Mouse (Mus musculus): ENCODE results near the gene Mapt. TPM values are rescaled to one million over a fixed set of nuclear protein-coding genes. Genes with fewer than 3 reads are reported as not detected.
A peak's percentile ranks its signal among the peaks of the same experiment; 100 is the strongest.
"Not testable (repeated sequence)": the region's sequence is repeated elsewhere in the genome, so short reads cannot be mapped to it uniquely, and the experiment has no call there.

The Mapt gene
- polyA plus RNA-seq, 1 experiment from 2014 or later, result 1.2 TPM

DNA sequence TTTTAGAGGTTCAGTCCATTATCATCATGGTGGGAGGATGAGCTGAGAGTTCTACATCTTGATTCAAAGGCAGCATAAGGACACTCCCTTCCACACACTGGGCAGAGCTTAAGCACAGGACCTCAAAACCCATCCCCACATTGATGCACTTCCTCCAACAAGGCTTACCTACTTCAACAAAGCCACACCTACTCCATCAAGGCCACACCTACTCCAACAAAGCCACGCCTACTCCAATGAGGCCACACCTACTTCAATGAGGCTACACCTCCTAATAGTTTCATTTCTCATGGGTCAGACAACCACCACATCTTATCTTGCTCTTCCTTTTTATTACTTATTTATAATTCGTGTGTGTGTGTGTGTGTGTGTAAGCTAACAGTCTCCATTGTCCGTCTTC lies 22.1 kb upstream of the Mapt start:
- no peak overlapping the region for H3K9ac ChIP-seq
- WGBS, result 63% methylated on average over 3 of the region's 3 CpGs

DNA sequence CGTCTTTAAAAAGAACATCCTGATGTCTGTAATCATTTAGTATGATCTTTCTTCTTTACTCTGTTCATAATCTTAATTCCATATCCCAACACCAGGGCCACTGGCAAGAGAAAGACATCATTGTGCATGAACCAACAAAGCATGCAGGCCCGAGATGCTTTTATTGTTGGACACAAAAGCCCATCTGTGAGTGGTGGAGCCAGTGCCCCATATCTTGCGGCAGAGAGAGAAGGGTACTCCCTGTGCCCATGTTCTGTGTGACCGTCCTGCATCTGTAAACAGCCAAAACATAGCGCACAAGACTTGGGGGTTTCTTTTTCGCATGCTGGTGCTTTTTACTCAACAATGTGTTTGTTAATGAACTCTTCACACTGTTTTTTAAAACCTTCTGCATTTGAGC lies 19.9 kb upstream of the Mapt start:
- Histone ChIP-seq H3K9me3 (replicated peaks) (no peaks in the 10 kb centered on the region), H3K4me2 (no peak overlapping the region), H3K9ac (no peak overlapping the region), H3K27me3 (no peaks in the 10 kb centered on the region), H3K27ac (no peak overlapping the region), H3K4me1 (replicated peaks) (no peaks in the 10 kb centered on the region), H3K36me3 (no peaks in the 10 kb centered on the region), H3K4me3 (no peak overlapping the region)
- ATAC-seq (replicated peaks; ENCODE audit: insufficient number of reproducible peaks, insufficient read depth, low FRiP score, low read depth), result no peak
- WGBS, result 79% methylated on average over 6 of the region's 6 CpGs

More for the DNA sequence above, 22.1 kb upstream of the Mapt start:
- Histone ChIP-seq H3K27me3 (no peaks in the 10 kb centered on the region), H3K36me3 (no peaks in the 10 kb centered on the region), H3K4me3 (no peak overlapping the region), H3K4me2 (no peak overlapping the region), H3K27ac (no peak overlapping the region), H3K4me1 (replicated peaks) (no peaks in the 10 kb centered on the region), H3K9me3 (replicated peaks) (no peaks in the 10 kb centered on the region)
- no peak for ATAC-seq (replicated peaks; ENCODE audit: insufficient number of reproducible peaks, insufficient read depth, low FRiP score, low read depth)

DNA sequence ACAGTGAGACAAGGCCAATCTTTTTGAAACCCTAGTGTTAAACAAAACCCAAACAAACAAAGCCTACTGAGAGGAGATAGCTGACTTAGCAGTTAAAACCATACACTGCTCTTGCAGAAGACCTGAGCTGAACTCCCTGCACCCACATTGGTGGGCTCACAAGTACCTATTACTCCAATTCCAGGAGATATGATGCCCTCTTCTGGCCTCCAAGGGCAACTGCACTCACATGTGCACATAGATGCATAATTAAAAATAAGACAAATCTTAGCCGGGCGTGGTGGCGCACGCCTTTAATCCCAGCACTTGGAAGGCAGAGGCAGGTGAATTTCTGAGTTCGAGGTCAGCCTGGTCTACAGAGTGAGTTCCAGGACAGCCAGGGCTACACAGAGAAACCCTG lies 17.1 kb upstream of the Mapt start:
- H3K27ac ChIP-seq; H3K4me2 ChIP-seq; H3K27me3 ChIP-seq; H3K4me3 ChIP-seq; H3K36me3 ChIP-seq; H3K9me3 ChIP-seq (replicated peaks); ATAC-seq (replicated peaks; ENCODE audit: insufficient number of reproducible peaks, insufficient read depth, low FRiP score, low read depth); H3K4me1 ChIP-seq (replicated peaks); H3K9ac ChIP-seq: not testable (repeated sequence)
- 93% methylated on average over 5 of the region's 5 CpGs for WGBS

DNA sequence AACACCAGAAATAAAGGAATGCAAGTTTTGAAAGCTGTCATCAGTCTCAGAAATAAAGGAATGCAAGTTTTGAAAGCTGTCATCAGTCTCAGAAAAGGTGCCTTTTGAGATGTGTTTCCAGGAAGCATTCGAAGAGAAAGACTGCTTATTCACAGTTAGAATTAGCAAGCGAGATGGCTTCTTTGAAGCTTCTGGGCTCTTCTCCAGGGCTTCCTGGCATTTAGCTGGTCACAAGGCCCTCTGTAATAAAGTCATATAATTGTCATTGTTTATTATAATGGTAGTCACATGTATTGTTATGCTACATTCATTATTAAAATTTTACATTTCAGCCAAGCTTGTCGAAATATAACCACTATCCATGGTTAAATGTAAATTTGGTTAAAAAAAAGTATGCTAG lies 13.1 kb upstream of the Mapt start:
- no peak for ATAC-seq (replicated peaks; ENCODE audit: insufficient number of reproducible peaks, insufficient read depth, low FRiP score, low read depth)
- WGBS, result 70% methylated on average over 3 of the region's 3 CpGs
- Histone ChIP-seq H3K9me3 (replicated peaks) (no peaks in the 10 kb centered on the region), H3K4me1 (replicated peaks) (no peaks in the 10 kb centered on the region), H3K36me3 (no peaks in the 10 kb centered on the region), H3K27ac (no peak overlapping the region), H3K9ac (no peak overlapping the region), H3K4me3 (no peak overlapping the region), H3K4me2 (no peak overlapping the region), H3K27me3 (no peaks in the 10 kb centered on the region)

DNA sequence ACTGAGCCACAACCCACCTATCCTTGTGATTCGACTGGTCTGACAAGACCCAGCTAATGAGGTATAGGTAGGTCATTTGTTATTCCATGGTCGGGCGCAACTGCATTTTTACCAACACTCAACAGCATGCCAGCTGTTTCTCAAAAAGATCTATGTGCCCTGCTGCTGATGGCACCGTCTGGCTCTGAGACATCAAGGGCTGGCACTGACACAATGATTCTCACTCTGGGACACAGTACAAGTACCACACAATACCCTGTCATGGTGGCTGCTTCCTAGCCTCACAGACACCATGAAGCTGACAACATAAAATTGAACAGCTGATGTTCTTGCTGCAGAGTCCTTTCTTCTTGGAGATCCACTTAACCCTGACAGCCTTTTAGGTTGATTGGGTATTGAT lies 10.9 kb upstream of the Mapt start:
- Histone ChIP-seq H3K9me3 (replicated peaks) (no peaks in the 10 kb centered on the region), H3K4me1 (replicated peaks) (no peaks in the 10 kb centered on the region), H3K4me2 (no peak overlapping the region), H3K36me3 (no peaks in the 10 kb centered on the region), H3K27me3 (no peaks in the 10 kb centered on the region), H3K4me3 (no peak overlapping the region), H3K9ac (no peak overlapping the region), H3K27ac (no peak overlapping the region)
- ATAC-seq (replicated peaks; ENCODE audit: insufficient number of reproducible peaks, insufficient read depth, low FRiP score, low read depth), result no peak
- 74% methylated on average over 4 of the region's 4 CpGs for WGBS

DNA sequence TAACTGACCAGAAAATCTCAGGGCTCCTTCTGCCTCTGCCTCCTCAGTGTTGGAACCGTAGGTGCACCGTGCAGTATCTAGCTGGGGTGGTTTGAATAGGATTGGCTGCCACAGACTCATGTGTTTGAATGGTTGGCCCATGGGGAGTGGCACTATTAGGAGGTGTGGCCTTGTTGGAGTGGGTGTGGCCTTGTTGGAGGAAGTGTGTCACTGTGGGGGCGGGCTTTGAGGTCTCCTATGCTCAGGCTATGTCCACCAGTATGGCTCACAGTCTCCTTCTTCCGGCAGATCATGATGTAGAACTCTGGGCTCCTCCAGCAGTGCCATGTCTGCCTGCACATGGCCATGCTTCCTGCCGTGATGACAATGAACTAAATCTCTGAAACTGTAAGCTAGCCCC lies 9.4 kb upstream of the Mapt start:
- H3K4me3 ChIP-seq, result no peak overlapping the region
- no peak for ATAC-seq (replicated peaks; ENCODE audit: insufficient number of reproducible peaks, insufficient read depth, low FRiP score, low read depth)
- no peaks in the 10 kb centered on the region for H3K4me1 ChIP-seq (replicated peaks)
- no peak overlapping the region for H3K27ac ChIP-seq
- no peak overlapping the region for H3K9ac ChIP-seq
- H3K36me3 ChIP-seq, result no peaks in the 10 kb centered on the region
- H3K4me2 ChIP-seq, result no peak overlapping the region
- 69% methylated on average over 5 of the region's 5 CpGs for WGBS
- H3K9me3 ChIP-seq (replicated peaks), result no peaks in the 10 kb centered on the region
- H3K27me3 ChIP-seq, result no peaks in the 10 kb centered on the region

DNA sequence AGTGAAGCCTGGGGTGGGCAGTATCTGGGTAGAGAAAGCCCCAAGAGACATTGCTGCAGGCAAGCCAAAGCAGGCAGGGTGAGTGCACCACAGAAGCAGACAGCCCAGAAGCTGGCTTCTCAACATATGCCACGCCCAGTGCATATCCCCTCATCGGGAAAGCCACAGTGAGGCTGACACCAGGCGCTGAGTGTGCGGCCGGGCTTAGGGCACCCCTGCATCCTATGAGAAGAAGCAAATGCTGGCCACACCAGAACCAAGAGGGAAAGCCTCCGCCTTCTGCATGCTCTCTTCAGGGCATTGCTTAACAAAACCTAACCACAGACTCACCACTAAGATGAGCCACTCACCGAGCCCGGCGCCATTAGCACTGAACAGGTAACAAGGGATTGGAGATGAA lies 7.9 kb upstream of the Mapt start:
- no peaks in the 10 kb centered on the region for H3K27me3 ChIP-seq
- no peaks in the 10 kb centered on the region for H3K36me3 ChIP-seq
- no peak overlapping the region for H3K4me2 ChIP-seq
- H3K9me3 ChIP-seq (replicated peaks), result no peaks in the 10 kb centered on the region
- no peak for ATAC-seq (replicated peaks; ENCODE audit: insufficient number of reproducible peaks, insufficient read depth, low FRiP score, low read depth)
- H3K27ac ChIP-seq, result no peak overlapping the region
- H3K9ac ChIP-seq, result no peak overlapping the region
- H3K4me3 ChIP-seq, result no peak overlapping the region
- WGBS, result 79% methylated on average over 9 of the region's 9 CpGs
- no peaks in the 10 kb centered on the region for H3K4me1 ChIP-seq (replicated peaks)

DNA sequence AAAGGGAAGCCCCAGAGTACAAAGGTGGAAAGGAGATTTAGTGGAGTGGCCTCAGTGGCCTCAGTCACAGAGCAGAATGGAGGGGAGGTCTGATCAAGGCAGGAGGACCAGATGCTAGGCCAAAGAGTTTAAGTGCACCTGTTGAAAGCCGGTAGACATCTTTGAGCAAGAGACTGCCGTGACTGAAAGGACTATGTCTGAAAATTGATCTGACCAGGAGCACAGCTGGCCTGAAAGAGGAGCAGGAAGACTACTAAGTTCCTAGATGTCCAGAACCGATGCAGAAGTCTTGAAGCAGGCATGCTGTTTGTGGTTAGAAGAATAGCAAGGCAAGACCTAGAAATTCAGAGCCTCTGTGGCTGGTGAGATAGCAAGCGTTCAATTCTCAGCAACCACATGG lies 1.8 kb upstream of the Mapt start:
- ATAC-seq (replicated peaks; ENCODE audit: insufficient number of reproducible peaks, insufficient read depth, low FRiP score, low read depth), result no peak
- Histone ChIP-seq H3K36me3 (no peaks in the 10 kb centered on the region), H3K9me3 (replicated peaks) (no peaks in the 10 kb centered on the region), H3K9ac (no peak overlapping the region), H3K27me3 (peaks cover 39% of the 10 kb centered on the region), H3K4me1 (replicated peaks) (peaks cover 30% of the 10 kb centered on the region), H3K27ac (no peak overlapping the region), H3K4me3 (no peak overlapping the region), H3K4me2 (no peak overlapping the region)
- 60% methylated on average over 4 of the region's 4 CpGs for WGBS

DNA sequence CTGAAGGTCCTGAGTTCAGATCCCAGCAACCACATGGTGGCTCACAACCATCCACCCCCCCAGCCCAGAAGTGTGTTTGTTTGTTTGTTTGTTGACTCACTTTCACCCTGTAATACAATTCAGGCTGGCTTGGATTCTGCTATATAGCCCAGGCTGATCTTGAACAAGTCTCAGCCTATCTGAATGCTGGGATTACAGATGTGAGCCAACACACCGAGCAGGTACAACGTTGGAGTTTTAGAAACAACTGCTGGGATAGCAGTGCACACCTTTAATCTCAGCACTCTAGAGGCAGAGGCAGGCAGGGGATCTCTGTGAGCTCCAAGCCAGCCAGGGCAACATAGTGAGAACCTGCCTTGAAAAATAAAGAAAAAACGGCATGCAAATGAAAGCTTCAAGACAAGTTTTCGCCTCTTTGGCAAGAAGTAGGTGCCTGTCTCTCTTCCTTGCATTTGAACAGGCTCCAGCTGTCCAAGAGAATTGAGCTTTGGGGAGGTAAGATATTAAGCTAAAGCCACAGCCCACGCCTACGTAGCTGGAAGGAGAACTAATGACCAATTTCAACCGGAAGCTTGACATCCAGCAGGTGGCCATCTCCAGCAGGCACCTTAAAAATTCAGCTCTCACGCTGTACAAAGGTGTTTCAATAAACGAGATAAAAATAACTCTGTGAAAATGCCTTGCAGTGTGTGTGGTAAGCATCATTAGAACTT lies 968 bp upstream of the Mapt start:
- Histone ChIP-seq H3K36me3 (no peaks in the 10 kb centered on the region), H3K9me3 (replicated peaks) (no peaks in the 10 kb centered on the region), H3K27ac (no peak overlapping the region), H3K4me2 (peak overlapping the region; percentile 100), H3K4me1 (replicated peaks) (peaks cover 30% of the 10 kb centered on the region), H3K9ac (peak overlapping the region; percentile 63; the same call in 1 of the 2 replicates), H3K27me3 (peaks cover 47% of the 10 kb centered on the region), H3K4me3 (peak overlapping the region; percentile 69)
- ATAC-seq (replicated peaks; ENCODE audit: insufficient number of reproducible peaks, insufficient read depth, low FRiP score, low read depth), result no peak
- WGBS, result 13% methylated on average over 9 of the region's 9 CpGs

DNA sequence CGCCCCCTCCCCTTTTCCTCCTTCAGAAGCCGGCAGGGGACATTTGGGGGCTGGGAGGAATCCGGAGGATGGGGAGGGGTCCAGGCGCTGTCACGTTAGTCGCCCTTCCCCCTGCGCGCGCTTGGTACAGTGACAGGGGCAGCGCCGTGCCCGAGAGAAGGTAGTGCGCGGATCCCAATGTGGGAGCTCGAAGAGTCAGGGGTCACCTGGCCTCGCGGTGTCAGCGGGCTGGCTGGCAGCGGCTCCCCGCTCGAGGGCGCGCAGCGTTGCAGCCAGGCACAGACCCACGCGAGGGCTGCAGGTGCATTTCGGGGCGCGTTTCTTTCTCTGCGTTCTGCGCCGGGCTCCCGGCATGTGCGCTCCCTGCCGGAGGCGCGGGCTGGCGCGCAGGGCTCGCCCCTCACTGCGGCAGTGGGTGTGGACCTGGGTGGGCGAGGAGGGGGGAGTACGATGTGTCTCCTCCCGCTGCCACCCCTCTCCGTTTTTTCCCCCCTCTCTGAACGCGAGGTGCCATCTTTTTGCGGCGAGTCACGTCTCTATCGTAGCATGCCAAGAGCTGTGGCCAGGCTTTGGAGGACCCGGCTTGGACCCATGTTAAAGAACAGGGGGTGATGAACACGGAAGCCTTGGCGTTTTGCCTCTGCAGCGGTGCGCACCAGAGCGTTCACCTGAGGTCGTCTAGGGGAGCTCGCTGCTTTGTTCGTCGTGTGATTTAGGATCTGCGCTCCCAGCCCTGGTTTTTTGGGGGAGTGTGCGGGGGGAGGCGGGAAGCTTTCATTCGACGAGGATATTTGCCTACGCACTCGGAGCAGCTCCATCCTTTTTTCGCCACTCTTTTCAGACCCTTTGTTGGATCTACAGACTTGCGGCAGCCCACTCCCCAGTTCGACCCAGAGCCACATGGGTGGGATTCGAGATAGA lies 1.2 kb downstream of the Mapt start:
- no peaks in the 10 kb centered on the region for H3K9me3 ChIP-seq (replicated peaks)
- WGBS, result 1% methylated on average over 72 of the region's 72 CpGs
- no peak overlapping the region for H3K27ac ChIP-seq
- peak overlapping the region; percentile 100 for H3K4me2 ChIP-seq
- H3K27me3 ChIP-seq, result peaks cover 64% of the 10 kb centered on the region
- H3K4me1 ChIP-seq (replicated peaks), result peaks cover 30% of the 10 kb centered on the region
- H3K9ac ChIP-seq, result peak overlapping the region; percentile 63; the same call in 1 of the 2 replicates
- H3K36me3 ChIP-seq, result no peaks in the 10 kb centered on the region
- no peak for ATAC-seq (replicated peaks; ENCODE audit: insufficient number of reproducible peaks, insufficient read depth, low FRiP score, low read depth)
- H3K4me3 ChIP-seq, result peak overlapping the region; percentile 69

DNA sequence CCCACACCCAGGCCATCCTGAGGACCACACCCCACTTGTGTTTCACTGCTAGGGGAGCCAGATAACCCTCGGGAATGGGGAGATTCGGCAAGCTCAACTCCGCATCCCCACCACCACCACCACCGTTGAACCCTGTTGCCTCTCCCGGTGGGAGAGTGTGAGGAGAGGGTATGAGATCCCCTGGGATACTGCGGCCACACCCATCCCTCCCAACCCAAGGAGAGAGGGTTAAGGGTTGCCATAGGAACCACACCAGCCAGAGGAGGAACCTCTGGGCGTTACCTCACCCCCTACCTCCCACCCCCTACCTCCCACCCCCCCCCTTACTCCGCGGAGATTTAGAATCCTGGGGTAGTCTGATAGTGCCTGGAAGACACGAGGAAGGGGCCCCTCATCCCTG lies 1.9 kb downstream of the Mapt start:
- no peaks in the 10 kb centered on the region for H3K9me3 ChIP-seq (replicated peaks)
- no peak overlapping the region for H3K27ac ChIP-seq
- 0% methylated on average over 9 of the region's 10 CpGs for WGBS
- H3K4me2 ChIP-seq, result peak overlapping the region; percentile 100; the same call in 1 of the 2 replicates
- no peak overlapping the region for H3K4me3 ChIP-seq
- H3K4me1 ChIP-seq (replicated peaks), result peaks cover 30% of the 10 kb centered on the region
- H3K36me3 ChIP-seq, result no peaks in the 10 kb centered on the region
- no peak overlapping the region for H3K9ac ChIP-seq
- no peak for ATAC-seq (replicated peaks; ENCODE audit: insufficient number of reproducible peaks, insufficient read depth, low FRiP score, low read depth)
- H3K27me3 ChIP-seq, result peaks cover 66% of the 10 kb centered on the region

Measured in heart, embryonic 15.5 days (tissue).